Mouse (Mus musculus) erythroblast, embryonic 14.5 days (primary cell): ENCODE data around the gene Nt5c3. TPM values are rescaled to one million over a fixed set of nuclear protein-coding genes. Genes with fewer than 3 reads are reported as not detected.

Source experiments
- H3K27me3 ChIP-seq: 2 replicates; pipeline ENCODE4 v1.6.1; 2012; ENCODE audit warnings: inconsistent platforms; ENCODE audit not compliant: control insufficient read depth
- H3K36me3 ChIP-seq: 2 replicates; pipeline ENCODE4 v1.6.1; 2012; ENCODE audit warnings: mild to moderate bottlenecking, inconsistent platforms; ENCODE audit not compliant: control insufficient read depth
- H3K4me1 ChIP-seq: 2 replicates; pipeline ENCODE4 v1.6.1; 2012; ENCODE audit warnings: inconsistent platforms; ENCODE audit not compliant: control insufficient read depth
- H3K4me3 ChIP-seq: replicated peaks from 2 replicates; pipeline ENCODE3; 2012; ENCODE audit warnings: moderate library complexity, mild to moderate bottlenecking, inconsistent platforms
- H3K9me3 ChIP-seq: 2 replicates; pipeline ENCODE4 v1.6.1; 2012; ENCODE audit warnings: low read length, inconsistent platforms, mixed read lengths; ENCODE audit not compliant: control insufficient read depth
- GATA1 ChIP-seq: IDR thresholded peaks from 2 replicates; pipeline ENCODE4 v1.6.1; 2012; ENCODE audit warnings: low read length, inconsistent platforms, mixed read lengths
- TAL1 ChIP-seq: IDR thresholded peaks from 3 replicates; pipeline ENCODE4 v1.6.1; 2012; ENCODE audit warnings: low read length, inconsistent platforms, mixed read lengths
- polyA plus RNA-seq: library from polyadenylated mRNA; stranded (reverse); fragments of >175 nt; gene quantifications from 2 replicates; pipeline ENCODE4 v1.2.3, GENCODE M21; 2012

The Nt5c3 gene
- polyA plus RNA-seq, 1 experiment, result 22.9 TPM

GRCm38 (mm10) chr6:56856748-56857147 lies 67.0 kb downstream of the Nt5c3 start:
- H3K27me3 ChIP-seq, result no peaks in the 10 kb centered on the region
- H3K4me3 ChIP-seq, result no peak overlapping the region
- H3K36me3 ChIP-seq, result peaks cover 10% of the 10 kb centered on the region; the same call in 1 of the 2 replicates
- no peaks in the 10 kb centered on the region for H3K9me3 ChIP-seq
- H3K4me1 ChIP-seq, result peaks cover 9% of the 10 kb centered on the region
- TF ChIP-seq GATA1, result no peak

- Histone ChIP-seq H3K9me3 (no peaks in the 10 kb centered on the region), H3K36me3 (peaks cover 9% of the 10 kb centered on the region; the same call in 1 of the 2 replicates), H3K4me3 (no peak overlapping the region), H3K27me3 (no peaks in the 10 kb centered on the region), H3K4me1 (peaks cover under 1% of the 10 kb centered on the region)
- TF ChIP-seq TAL1, result no peak
- TF ChIP-seq GATA1, result no peak
Observed at GRCm38 (mm10) chr6:56854803-56855202, 68.9 kb downstream of the Nt5c3 start.

DNA sequence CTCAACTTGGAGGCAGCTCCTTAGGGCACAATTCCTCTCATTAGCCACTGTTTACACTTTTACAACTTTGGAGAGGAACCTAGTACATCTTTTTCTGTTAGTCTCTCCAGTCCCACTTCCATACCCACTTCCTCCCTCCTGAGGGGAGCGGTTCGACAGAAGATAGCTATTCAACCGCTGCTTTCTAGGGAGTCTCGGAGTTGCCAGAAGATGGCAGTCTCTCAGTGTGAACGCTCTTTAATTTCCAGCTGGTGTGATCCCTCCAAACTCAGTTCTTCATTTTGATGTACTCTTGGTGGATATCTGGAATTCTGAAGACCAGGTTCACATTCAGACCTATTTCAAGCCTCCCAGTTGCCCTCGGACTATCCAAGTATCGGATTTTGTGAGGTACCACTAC lies 73.4 kb downstream of the Nt5c3 start:
- TF ChIP-seq GATA1 (no peak), TAL1 (no peak)
- Histone ChIP-seq H3K9me3 (no peaks in the 10 kb centered on the region), H3K27me3 (no peaks in the 10 kb centered on the region), H3K4me3 (no peak overlapping the region), H3K36me3 (peaks cover 4% of the 10 kb centered on the region; the same call in 1 of the 2 replicates), H3K4me1 (peaks cover 10% of the 10 kb centered on the region)

DNA sequence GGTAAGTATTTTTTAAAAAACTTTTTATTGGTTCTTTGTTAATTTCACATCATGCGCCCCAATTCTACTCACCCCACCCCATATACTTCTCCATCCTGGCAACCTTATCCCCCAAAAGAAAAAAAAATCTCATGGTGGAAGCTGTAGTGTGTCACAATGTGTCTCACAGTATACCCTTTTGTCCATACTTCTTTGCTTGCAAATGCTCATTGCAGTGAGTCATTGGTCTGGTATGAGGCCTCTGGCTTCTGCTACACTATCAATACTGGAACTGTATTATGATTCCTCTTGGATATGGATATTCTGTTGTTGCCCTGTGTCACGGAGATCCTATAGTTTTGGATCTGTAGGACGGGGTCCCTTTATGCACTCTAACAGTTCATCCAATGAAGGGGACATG lies 74.8 kb downstream of the Nt5c3 start:
- no peak for TF ChIP-seq TAL1
- TF ChIP-seq GATA1, result no peak
- peaks cover 24% of the 10 kb centered on the region for H3K4me1 ChIP-seq
- H3K36me3 ChIP-seq, result peaks cover 4% of the 10 kb centered on the region; the same call in 1 of the 2 replicates
- no peak overlapping the region for H3K4me3 ChIP-seq
- no peaks in the 10 kb centered on the region for H3K9me3 ChIP-seq
- H3K27me3 ChIP-seq, result no peaks in the 10 kb centered on the region

GRCm38 (mm10) chr6:56844365-56844764 lies 79.4 kb downstream of the Nt5c3 start:
- H3K4me1 ChIP-seq, result peaks cover 45% of the 10 kb centered on the region
- H3K27me3 ChIP-seq, result no peaks in the 10 kb centered on the region
- H3K36me3 ChIP-seq, result peaks cover 4% of the 10 kb centered on the region
- TF ChIP-seq GATA1, result no peak
- no peak for TF ChIP-seq TAL1
- no peak overlapping the region for H3K4me3 ChIP-seq
- H3K9me3 ChIP-seq, result no peaks in the 10 kb centered on the region

- no peak for TF ChIP-seq TAL1
- TF ChIP-seq GATA1, result no peak
- Histone ChIP-seq H3K4me3 (no peak overlapping the region), H3K36me3 (peaks cover 4% of the 10 kb centered on the region), H3K9me3 (no peaks in the 10 kb centered on the region), H3K4me1 (peaks cover 55% of the 10 kb centered on the region), H3K27me3 (no peaks in the 10 kb centered on the region)
Observed at GRCm38 (mm10) chr6:56843229-56843628, 80.5 kb downstream of the Nt5c3 start.

- H3K4me1 ChIP-seq, result peaks cover 26% of the 10 kb centered on the region
- H3K9me3 ChIP-seq, result no peaks in the 10 kb centered on the region
- H3K36me3 ChIP-seq, result peaks cover 4% of the 10 kb centered on the region
- no peak overlapping the region for H3K4me3 ChIP-seq
- H3K27me3 ChIP-seq, result peaks cover 6% of the 10 kb centered on the region
- TF ChIP-seq GATA1, result no peak
- TF ChIP-seq TAL1, result no peak
Observed at GRCm38 (mm10) chr6:56837621-56838020, 86.1 kb downstream of the Nt5c3 start.

GRCm38 (mm10) chr6:56837166-56837565 lies 86.6 kb downstream of the Nt5c3 start:
- H3K9me3 ChIP-seq, result no peaks in the 10 kb centered on the region
- peaks cover 4% of the 10 kb centered on the region for H3K36me3 ChIP-seq
- TF ChIP-seq TAL1 (no peak), GATA1 (no peak)
- peaks cover 29% of the 10 kb centered on the region for H3K4me1 ChIP-seq
- no peak overlapping the region for H3K4me3 ChIP-seq
- H3K27me3 ChIP-seq, result peaks cover 10% of the 10 kb centered on the region

DNA sequence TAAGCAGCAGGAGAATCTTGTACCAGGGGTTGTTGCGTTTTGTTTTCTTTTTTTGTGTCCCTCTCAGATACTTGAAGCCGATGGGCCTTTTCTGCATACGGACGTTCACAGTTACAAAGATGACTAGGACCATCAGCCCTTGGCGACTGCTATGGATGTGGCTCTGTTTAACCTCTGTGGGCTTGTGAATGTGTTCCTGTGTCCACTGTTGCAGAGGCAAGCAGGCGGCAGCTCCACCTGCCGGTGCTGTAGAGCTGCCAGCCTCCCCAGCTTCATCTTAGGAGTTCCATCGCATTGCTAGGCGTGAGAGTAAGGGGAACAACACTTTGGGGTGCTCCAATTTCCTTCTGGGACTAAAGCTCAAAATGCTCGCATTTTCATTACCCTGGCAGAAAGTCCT lies 88.2 kb downstream of the Nt5c3 start:
- Histone ChIP-seq H3K4me1 (peaks cover 27% of the 10 kb centered on the region), H3K9me3 (no peaks in the 10 kb centered on the region), H3K36me3 (peaks cover 3% of the 10 kb centered on the region), H3K27me3 (peaks cover 27% of the 10 kb centered on the region), H3K4me3 (no peak overlapping the region)
- TF ChIP-seq GATA1, result no peak
- TF ChIP-seq TAL1, result no peak

DNA sequence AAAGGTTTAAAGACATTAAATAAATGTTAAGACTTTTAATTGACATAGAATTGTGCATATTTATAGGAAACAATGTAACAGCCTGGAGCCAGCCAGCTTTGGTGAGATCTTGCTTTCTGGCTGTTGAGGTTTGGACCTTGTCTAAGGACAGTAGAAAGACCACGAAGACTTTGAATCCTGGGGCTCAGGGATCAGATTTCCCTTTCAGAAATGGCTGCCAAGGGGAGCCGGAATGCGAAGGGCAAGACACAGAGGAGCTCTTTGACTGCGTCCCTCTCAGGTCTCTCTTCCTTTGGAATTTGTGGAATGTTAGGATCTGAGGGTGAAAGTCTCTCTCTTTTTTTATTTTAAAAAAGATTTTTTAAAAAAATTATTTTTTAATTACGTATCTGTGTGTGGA lies 89.0 kb downstream of the Nt5c3 start:
- TF ChIP-seq TAL1, result no peak
- no peak for TF ChIP-seq GATA1
- Histone ChIP-seq H3K4me3 (no peak overlapping the region), H3K4me1 (peaks cover 25% of the 10 kb centered on the region), H3K27me3 (peaks cover 28% of the 10 kb centered on the region), H3K9me3 (no peaks in the 10 kb centered on the region), H3K36me3 (no peaks in the 10 kb centered on the region; the same call in 1 of the 2 replicates)
